Mouse (Mus musculus) spleen, postnatal 4 days (tissue): Measurements from ENCODE around the gene Cfi.

Source experiments
- DNase-seq, 2 experiments: peaks; one replicate each; pipeline ENCODE4 v3.0.0; 2022; ENCODE audit warnings: low spot score in 2 of 2

Cfi gene

DNA sequence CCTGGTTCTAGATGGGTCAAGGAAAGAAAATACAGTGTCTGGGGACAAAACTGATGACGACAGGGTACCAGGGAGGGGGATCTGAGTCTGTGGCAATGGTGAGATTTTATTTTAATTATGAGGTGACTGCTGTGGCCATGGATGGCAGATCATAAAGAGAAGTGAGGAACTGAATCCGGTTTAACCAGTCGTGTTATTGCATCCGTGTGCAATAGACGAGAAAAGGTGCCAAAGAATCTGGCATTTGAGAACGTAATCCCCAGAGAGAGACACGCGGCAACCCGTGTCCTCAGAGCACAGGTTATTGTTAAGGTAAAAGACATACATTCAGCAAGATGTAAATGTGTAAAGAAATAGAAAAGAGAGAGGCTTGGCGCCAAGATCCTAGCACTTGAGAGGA lies 41.6 kb downstream of the Cfi start:
- no peak for DNase-seq

DNA sequence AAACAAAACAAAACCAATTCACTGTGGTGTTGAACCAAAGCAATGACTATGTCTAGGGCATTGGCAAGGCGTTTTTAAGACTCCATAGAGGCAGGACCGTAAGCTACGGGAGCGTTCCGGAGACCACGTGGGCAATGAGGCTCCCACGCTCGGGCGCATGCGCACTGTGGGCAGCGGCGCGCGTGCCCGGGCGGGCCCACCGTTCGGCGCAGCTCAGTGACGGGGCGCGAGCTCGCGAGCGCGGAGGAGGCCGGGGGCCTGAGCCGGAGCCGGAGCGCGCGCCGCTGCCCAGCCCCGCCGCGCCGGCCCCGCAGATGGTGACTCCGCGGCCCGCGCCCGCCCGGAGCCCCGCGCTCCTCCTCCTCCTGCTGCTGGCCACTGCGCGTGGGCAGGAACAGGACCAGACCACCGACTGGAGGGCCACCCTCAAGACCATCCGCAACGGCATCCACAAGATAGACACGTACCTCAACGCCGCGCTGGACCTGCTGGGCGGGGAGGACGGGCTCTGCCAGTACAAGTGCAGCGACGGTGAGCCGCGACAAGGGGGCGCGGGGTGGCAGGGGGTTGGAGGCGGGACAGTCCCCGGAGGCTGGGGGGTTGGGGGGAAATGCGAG lies 42.8 kb downstream of the Cfi start, which contains the start of gene Pla2g12a:
Gene Pla2g12a, plus strand, starts transcription at position 202 of the 617 bp plus-strand sequence.
- peak; percentile 88 to 95 for DNase-seq

DNA sequence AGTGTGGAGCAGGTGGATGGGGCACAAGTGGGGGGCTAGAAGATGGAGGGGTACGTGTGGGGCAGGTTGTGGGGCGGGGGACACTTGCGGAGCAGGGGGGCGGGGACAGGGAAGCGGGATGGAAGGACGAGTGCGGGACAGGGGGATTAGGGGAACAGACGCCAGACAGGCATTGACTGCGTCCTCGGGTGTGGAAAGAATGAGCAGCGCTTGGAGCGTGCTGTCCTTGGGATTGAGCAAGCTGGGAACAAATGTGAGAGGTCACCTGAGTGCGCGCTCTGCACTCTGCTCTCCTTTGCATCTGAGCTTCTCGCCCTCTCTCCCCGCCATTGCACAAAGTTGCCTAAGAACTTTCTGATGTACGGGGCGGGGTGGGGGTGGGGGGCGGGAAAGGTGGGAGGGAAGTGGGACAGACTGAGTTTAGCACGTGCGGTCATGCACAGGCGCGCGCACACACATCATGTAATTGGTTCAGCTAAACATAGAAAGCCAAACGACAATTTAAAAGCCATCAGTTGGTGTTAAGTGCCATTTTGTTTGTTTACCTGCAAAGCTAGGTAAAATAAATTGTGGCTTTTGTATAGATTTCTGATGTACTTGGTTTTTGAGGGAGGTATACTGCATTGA lies 43.6 kb downstream of the Cfi start:
- DNase-seq = peak; percentile 19 to 66

DNA sequence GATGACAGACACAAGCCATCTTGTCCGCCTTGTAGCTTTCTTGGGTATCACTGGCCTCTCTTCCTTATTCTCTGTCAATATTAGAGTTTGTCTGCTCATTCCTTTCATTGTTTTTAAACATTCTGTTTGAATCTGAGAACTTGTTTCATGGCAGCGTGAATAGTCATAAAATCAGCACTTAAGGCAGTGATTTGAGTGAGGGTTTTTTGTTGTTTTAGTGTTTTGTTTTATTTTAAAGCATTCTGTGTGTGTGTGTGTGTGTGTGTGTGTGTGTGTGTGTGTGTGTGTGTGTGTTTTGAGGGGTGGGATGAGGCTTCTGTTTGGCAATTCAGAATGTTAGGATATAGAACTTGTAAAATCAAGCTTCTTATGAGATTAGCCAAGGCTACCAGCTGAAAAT lies 44.2 kb downstream of the Cfi start:
- DNase-seq = no peak

DNA sequence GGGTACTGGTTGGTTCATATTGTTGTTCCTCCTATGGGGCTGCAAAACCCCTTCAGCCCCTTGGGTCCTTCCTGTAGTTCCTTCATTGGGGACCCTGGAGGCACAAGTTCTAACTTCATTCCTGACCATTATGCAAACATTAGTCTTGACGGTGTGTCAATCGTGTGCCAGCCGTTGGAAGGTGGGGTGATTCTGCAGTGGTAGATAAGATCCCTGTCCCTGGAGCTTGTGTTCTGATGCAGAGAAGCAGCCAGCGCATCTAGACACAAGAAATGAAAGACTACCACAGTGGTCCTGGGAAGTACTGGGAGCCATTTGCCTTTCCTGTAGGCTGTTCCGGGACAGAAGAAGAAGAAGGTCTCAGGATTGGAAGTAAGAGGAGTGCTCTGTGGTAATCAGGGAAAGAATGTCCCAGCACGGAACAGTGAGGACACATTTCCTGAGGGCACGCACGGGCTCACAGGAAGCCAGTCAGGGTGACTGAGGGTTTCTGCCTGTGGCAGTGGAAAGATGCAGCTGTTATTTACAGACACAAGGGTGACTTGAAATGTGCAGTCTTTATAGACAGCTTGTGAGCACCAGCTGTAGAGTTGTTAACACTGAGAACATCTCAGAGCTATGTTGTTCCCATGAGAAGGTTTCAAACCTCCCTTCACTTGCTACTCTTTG lies 45.4 kb downstream of the Cfi start:
- peak; percentile 36 to 68 for DNase-seq

DNA sequence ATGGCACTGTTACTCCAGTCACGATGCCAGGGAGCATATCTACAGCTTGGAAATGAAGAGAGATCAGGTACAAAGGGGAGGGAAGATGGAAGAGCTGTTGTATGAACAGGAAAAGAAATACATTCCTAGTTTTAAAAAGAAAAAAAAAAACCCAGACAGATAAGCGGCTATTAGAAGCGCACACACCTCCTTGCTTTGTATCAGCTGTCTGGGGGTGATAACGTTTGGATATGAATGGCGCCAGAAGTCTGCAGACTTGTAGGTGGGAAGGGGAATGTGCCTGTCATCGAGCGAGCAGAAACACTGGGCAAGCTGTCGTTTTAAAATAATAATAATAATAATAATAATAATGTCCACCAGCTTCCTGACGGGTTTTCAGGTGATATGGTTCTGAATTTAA lies 49.9 kb downstream of the Cfi start:
- DNase-seq = no peak

DNA sequence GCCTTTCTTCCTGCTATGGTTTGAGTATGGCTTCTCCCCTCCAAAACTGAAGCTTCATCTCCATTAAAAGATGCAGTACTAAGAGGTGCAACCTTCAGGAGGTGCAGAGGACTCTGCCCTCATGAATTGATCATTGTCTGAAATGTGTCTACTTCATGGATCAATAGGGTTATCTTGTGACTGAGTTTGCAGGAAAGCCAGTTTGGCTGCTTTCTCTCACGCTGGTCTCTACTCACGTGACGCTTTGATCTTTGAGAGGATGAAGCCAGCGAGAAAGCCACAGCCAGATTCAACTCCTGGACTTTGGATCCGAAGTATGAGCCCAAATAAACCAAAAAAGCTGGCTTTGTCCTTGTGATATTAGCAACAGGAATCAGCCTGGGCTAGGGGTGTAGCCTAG lies 50.7 kb downstream of the Cfi start:
- DNase-seq = no peak

DNA sequence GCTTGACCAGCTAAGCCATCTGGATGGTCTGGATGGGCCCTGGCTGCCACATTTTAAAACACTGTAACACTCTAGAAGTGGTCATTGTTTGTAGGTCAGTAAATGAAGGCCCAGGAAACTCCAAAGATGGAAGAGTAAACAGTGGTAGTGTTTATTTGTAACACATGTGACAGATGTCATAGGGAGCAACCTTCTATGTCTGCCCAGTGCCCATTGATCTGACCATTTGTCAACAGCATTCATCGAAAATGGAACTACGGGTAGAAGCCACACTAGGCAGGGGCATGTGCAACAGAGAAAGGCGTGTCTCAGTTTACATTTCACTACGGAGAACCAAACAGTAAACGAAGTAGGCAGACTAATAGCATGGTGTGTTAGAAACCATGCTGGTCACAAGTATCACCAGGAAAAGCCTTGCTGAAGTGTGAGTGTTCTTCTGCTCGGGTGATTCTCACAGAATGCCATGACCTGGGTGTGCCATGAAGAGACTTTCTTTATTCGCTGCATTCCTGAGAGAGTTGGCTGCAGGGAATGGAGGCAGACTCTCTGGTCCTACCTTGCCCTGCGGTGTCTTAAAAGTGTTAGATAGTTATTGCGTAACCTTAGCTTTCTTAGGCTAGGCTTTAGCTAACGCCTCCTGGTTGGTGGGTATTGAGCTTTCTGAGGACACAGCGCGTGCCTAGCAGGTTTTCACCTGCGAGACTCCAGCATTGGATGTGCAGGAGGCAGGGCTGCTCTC lies 52.3 kb downstream of the Cfi start:
- DNase-seq = no peak

DNA sequence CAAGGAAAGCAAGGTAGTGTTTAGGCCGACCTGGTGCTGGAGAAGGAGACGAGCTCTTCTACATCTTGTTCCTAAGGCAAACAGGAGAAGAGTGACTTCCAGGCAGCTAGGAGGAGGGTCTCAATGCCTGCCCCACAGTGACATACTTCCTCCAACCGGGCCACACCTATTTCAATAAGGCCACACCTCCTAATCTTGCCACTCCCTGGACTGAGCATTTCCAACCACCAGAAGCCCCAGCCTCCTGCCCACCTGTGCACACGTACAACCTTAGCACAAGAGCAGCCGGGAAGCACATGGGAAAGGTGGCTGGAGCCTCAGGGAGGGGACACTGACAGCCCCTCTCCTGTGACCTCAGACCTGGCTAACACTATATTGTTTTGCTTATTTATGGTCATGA lies 56.3 kb downstream of the Cfi start:
- no peak for DNase-seq

DNA sequence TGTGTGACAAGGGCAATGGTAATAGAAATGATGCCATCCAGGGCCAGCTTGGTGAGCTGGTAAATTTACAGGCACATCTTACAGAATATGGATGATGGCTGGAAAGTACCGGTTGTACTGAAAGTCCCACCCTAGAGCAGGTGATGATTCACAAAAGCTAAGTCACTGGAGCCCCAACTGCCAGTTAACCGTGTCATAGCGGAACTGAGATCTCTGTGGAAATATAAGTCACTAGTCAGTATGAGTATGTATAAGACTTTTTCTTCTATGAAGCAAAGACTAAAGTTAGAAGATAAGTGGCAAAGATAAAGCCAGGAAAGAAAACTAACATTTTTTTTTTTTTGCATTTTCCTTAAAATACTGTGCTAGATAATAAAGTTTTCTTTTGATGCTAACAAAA lies 57.5 kb downstream of the Cfi start:
- no peak for DNase-seq

DNA sequence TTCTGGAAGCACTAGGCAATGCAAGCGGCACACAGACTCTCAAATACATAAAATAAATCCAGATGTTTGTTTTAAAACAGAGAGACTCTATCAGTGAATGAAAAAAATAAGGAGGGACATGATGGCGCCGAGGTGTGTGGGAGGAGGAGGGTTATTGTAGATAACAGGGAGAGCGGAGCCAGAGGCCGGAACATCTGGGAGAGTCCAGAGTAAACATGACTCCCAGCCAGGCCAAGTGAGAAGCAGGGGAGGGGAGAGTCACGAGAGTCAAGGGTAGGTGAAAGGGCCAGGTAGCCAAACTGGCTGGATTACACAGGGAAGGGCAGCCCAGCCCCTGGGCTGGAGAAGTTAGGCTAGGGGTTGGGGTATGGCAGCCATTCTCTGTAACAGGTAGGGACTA lies 60.9 kb downstream of the Cfi start:
- DNase-seq = no peak

DNA sequence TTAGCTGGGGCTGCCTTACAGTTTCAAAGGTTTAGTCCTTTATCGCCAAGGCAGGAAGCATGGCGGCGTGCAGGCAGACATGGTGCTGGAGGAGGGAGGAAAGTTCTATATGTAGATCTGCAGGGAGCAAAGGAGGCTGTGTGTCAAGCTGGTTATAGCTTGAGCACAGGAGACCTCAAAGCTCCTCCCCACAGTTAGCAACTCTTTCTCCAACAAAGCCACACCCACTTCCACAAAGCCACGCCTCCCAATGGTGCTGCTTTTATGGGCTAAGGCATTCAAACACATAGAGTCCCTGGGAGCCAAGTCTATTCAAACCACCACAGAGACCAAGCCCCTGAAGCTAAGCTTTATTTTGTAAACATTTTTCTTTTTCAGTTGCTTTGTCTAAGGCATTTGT lies 63.2 kb downstream of the Cfi start:
- DNase-seq = peak in 1 of 2 experiments; percentile 28

DNA sequence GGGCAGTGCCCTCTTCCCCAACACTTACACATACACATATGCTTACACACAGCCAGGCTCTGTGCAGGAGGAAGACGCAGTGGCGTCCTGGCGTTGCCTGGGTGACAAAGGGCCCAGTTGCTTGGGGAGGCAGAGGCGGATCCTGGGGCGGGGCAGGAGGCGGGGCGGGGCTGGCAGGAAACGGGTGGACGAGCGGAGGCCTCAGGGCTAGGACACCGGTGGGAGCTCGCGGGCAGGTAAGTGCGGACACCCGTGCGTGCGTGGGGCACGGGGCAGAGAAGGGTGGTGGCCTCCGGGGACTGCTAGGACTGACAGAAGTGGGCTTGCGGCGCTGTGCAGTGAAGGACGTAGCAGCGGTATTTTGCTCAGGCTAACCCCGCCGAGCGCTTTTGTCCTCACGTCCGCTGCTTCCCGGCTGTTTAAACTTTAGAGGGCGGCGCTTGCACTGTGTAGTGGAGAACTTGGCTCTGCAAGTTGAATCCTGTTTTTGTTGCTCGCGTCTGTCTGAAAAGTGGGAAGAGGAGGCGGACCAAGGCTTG lies 65.7 kb downstream of the Cfi start, which contains the start of gene Casp6:
Gene Casp6, plus strand, starts transcription at position 155 of the 539 bp plus-strand sequence.
- peak; percentile 82 to 91 for DNase-seq

DNA sequence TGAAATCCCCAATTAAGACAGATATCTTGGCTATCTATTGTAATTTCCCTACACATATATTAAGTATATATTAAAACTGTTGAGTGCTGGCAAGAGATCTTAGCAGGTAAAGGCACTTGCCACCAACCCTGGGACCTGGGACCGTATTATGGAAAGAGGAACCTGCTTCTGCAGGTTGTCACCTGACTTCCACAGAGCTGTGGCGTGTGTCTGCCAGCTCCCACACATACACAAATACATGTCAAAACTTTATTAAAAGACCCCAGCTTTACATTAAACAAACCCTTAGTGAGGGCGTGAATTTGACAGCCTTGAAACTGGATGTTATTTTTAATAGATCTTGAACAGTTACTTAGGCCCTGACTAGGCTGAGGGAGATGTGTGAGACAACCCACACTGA lies 67.7 kb downstream of the Cfi start:
- DNase-seq = no peak

DNA sequence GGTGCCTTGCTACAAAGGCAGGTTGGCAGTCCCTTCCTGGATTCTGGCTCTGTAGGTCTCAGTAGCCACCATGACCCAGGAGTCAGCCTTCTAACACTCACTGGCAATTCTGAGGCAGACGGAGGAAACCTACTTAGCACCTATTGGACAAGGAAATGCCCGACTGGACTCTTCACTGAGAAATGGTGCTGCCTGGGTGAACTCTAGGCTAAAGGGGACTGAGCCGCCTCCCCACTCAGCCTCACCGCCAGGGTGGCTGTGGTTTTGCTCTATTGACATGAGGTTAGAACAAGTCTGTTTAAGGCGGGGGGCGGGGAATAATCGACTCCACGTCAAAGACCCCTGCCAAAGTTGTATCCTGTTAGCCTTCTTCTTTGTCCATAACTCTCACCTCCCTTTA lies 68.2 kb downstream of the Cfi start:
- no peak for DNase-seq

DNA sequence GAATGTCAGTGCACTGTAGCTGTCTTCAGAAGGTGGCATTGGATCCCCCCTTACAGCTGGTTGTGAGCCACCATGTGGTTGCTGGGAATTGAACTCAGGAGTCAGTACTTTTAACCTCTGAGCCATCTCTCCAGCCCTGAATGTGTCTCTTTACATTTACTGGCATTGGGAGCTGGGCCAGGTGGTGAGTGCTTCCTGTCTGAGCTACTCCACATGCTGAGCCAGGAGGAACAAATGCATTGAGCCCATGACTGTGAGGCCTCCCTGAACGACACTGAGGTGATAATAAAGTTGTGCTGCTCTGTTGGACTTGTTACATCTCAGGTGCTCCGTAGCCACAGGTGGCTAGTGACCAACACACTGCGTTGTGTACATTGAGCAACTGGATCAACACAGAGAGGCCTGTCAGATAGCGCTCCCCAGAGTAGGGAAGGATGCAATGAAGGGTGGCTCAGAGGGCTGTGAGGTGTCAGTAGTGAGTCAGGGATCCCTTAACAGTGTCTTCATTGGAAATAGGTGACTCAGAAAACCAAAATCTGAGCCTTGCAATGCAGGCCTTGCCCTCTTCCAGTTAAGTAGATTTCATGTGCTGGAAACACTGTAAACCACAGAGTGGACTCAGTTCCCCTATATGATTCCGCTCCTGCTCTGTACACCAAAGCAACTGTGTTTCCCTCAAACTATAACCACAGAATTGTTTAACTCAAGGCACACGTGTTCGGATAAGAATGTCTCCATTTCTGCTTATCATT lies 68.9 kb downstream of the Cfi start:
- no peak for DNase-seq

DNA sequence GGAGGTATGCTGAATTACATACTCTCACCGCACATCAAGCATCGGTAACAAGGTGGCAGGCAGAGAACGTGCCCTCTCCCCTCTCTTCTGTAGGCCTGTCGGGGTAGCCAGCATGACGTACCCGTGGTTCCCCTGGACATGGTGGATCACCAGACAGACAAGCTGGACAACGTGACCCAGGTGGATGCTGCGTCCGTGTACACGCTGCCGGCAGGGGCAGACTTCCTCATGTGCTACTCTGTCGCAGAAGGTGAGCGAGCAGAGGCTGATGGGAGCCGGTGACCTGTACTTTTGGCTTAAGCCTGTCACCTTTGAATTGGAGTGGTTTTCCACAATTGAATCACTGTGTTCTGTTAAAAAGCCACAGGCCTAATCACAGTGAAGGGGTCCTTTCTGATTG lies 76.3 kb downstream of the Cfi start:
- DNase-seq = no peak

DNA sequence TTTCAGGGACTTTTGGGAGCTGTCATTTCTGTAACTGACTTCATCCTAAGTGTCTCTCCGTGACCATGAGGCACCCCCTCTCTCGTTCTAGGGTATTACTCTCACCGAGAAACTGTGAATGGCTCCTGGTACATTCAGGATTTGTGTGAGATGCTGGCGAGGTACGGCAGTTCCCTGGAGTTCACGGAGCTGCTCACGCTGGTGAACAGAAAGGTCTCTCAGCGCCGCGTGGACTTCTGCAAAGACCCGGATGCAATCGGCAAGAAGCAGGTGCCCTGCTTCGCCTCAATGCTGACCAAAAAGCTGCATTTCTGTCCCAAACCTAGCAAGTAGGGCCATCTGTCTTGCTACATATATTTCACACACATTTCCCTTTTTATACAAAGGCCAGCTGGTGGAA lies 77.6 kb downstream of the Cfi start:
- DNase-seq = no peak

DNA sequence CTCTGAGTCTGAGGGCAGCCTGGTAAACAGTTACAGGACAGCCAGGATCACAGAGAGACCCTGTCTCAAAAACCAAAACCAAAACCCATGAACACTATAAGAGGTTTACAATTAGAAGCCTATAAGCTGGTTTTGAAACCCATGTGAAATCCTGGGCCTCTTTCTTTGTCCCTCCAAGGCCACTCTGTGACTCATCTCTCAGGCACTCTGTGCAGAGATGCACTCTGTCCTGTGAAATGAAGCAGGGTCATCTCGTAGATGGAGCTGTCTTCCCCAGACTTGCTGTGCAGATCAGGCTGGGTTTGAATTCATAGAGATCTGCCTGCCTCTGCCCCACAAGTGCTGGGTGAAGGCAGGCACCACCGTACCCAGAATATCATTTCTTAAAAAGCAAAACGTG lies 81.7 kb downstream of the Cfi start:
- no peak for DNase-seq

DNA sequence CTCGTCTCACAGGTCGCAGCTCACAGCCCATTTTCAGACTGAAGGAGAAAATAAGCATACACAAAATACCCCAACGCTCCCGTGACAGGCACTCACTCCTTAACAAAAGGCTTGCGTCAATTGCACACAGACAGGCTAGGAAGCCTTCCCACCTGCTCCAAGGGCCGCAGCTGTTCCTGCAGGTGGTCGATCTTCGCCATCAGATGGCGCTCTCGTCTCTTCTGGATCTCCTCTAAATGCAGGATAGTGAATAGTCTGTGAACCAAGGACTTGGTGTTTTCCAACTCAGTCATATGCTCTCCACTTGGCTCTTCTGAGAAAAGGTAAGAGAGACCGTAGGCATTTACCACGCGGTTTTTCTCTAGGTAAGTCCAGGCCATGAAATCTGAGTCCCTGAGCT lies 82.8 kb downstream of the Cfi start:
- DNase-seq = no peak

DNA sequence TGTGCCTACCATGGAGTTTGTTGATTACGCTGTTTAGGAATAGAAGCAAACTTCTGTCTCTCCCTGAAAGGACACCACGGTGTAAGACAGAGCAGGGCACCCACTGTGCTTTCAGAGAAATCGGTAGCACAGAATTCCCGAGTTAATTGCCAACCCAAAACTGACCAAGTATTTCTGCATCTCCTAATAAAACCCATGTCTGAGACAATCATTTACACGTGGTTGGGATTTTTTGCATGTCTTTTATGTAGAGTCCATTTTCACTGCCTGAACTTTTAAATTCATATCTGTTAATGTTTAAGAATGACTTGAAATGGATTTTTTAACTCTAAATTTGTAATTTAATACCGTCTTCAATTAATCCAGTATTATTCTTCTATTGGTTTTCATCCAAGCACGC lies 87.9 kb downstream of the Cfi start:
- no peak for DNase-seq
